Mouse (Mus musculus): ENCODE measurements around the gene Naa30. TPM values are rescaled to one million over a fixed set of nuclear protein-coding genes. Genes with fewer than 3 reads are reported as not detected.
"Not testable (repeated sequence)": the region's sequence is repeated elsewhere in the genome, so short reads cannot be mapped to it uniquely, and the experiment has no call there.

Gene Naa30
- total RNA-seq (2021): 10 to 100 TPM; 20.1 to 21.7 TPM

DNA sequence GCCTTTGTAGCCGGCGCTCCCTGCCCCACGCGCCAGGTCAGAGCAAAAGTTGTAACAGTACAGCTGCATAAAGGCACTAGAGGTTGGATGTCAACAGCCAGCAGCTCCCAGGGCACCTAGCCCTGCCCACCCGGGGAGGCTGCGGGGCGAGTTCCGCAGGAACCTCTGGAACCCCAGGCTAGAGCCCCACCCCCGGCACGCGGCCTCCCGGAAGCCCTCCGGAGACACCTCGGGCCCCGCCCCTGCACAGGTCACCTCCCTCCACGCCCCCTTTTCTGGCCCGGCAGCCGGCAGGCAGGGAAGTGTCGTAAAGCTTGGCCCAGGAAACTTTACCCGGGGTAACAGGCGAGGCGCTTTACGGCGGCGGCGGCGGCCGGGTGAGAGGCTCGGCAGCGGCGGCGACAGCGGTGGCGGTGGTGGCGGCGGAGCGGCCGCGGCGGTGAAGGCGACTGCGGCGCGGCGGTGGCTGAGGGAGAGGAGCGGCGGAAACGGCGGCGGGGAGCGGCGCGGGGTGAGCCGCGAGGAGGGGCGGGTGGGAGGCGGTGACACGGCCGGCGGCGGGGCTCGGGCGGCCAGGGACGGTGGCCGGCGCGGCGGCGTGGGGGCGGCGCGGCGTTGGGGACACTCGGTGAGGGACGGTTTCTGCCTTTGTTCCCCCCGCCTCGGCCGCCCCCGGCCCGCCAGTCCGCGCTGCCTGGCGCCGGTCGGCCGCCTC, at the start of gene Naa30:
Gene Naa30, plus strand, starts transcription at position 360 of the 715 bp plus-strand sequence.
- peak; percentile 95 for DNase-seq (ENCODE audit: low spot score)
- intact Hi-C loops (cut with DNase I): loop anchor here (2.0 kb wide), 1 partner anchor 105 kb away; the partner anchor contains the start of genes Ap5m1 and Exoc5

- DNase-seq (ENCODE audit: low spot score): no peak
Observed at GRCm38 (mm10) chr14:49127162-49127779, 44.8 kb upstream of the Naa30 start.

GRCm38 (mm10) chr14:49128544-49129263, 43.3 kb upstream of the Naa30 start:
- intact Hi-C loops (cut with DNase I): no loop called here
- DNase-seq (ENCODE audit: low spot score): no peak

More at GRCm38 (mm10) chr14:49127162-49127779, 44.8 kb upstream of the Naa30 start:
- intact Hi-C loops (cut with DNase I): no loop called here

DNA sequence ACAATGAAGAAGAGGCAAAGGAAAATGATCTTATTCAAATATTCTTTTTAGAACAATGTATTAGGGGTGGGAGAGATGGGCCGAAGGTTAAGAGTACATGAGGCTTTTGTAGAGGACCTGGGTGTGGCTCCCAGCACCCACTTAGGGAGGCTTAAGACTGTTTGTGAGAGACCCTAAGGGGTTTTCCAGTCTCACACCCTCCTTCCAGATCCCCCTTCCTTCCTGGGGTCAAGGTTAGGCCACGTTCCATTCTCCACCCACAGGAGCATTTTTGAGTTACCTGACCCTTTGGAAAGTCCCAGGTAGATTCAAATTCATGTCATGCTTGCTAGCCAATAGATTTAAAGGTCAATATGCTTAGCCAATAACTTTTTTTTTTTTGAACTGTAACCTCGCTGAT, 39.6 kb upstream of the Naa30 start:
- intact Hi-C loops (cut with DNase I): no loop called here
- DNase-seq (ENCODE audit: low spot score): no peak

DNA sequence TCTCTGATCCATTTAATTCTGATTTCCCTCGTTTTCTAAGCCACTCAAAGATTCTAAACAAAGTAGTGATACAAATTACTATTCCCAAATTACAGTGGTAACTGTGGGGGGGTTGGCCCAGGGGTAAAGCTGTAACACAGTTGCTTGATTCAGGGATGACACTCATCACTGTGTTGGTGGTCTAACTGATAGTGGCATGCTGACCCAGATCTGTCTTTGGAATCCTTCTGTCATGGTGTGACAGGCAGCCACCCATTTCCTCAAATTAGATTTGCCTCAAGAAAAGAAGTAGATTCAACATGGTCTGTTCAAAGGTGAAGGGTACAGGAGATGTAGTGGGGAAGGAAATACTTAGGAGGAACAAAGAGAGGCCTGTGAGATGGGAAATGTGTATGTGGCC, 33.9 kb upstream of the Naa30 start:
- intact Hi-C loops (cut with DNase I): no loop called here
- DNase-seq (ENCODE audit: low spot score): no peak

DNA sequence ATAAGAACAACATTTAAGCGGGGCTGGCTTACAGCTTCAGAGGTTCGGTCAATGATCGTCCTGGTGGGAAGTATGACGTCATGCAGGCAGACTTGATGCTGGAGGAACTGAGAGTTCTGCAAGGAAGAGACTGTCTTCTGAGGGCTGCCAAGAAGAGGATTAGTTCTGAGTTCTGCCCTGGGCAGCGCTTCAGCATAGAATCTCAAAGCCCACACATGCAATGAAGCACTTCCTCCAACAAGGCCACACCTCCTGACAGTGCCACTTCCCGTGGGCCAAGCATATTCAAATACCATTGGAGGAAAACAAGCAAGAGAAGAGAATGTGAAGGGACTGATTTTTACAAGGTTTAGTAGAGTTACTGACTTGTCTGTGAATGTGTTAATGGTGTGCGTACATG, 31.3 kb upstream of the Naa30 start:
- DNase-seq (ENCODE audit: low spot score): no peak

GRCm38 (mm10) chr14:49153801-49154200, 18.2 kb upstream of the Naa30 start:
- DNase-seq (ENCODE audit: low spot score): no peak
- intact Hi-C loops (cut with DNase I): loop anchor here (5.0 kb wide), 1 partner anchor 78 kb away; no protein-coding TSS in a partner anchor

More for the DNA sequence above, 31.3 kb upstream of the Naa30 start:
- intact Hi-C loops (cut with DNase I): no loop called here

GRCm38 (mm10) chr14:49155572-49155971, 16.5 kb upstream of the Naa30 start:
- intact Hi-C loops (cut with DNase I): no loop called here

DNA sequence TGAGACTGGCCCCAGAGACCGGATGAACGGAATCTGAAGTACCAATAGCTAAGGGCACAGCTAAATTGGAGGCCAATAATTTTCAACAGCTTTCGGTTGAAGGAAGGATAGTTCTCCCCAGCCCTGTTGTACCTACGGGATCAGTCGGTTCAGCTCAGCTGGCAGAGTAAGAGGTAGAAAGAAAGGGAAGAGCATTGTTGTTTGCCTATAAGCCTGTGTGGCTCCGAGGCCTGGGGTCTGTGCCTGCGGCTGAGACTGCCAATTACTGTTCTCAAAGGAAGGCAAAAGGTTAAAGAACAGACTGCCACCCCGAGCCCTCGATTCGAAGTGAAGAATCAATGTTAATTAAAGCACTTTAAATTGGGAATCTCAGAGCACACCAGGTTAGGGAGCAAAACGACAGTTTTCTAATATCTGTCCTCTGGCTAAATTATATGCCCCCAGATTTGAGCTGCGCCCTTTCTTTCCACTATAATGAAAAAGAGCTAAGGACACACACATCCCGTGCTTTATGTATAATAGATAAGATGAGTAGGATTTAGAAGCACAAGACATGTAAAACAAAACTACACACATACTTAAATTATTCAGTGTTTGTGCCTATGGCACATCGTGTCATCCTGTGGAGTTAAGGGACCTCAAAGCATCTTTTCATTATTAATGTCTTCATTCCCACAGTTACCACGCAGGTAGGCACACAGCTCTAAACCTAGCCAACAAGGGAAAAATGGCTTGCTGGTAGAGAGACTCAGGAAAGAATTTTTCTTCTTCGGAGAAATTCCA, 13.7 kb upstream of the Naa30 start:
- intact Hi-C loops (cut with DNase I): no loop called here
- no peak for DNase-seq (ENCODE audit: low spot score)

More at GRCm38 (mm10) chr14:49155572-49155971, 16.5 kb upstream of the Naa30 start:
- DNase-seq (ENCODE audit: low spot score): no peak

DNA sequence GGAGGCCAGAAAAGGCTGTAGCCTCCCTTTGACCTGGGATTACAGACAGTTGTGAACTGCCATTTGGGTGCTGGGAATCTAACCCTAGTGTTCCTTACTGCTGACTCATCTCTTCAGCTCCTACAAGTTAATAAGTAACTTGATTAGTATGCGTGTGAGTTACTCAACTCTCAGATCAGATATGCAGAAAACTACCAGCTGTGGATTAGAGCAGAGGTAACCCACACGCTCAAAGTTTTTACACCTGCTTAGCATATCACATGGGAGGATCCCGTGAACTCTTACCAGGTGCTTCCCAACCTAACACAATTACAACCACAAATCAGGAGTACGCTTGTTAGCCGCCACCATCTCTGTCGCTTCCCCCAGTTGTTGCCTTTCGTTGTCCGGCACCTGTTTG, 740 bp upstream of the Naa30 start:
- no peak for DNase-seq (ENCODE audit: low spot score)
- intact Hi-C loops (cut with DNase I): no loop called here

DNA sequence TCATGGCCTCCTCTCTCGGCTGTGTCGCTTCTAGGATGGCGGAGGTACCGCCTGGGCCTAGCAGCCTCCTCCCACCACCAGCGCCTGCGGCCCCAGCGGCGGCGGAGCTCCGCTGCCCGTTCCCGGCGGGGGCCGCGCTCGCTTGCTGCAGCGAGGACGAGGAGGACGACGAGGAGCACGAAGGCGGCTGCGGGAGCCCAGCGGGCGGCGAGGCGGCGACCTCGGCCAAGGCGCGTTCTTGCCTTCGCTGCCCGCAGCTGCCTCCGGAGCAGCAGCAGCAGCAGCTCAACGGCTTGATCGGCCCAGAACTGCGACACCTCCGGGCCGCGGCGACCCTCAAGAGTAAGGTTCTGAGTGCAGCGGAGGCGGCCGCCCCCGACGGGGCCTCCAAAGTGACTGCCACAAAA, 559 bp downstream of the Naa30 start:
- intact Hi-C loops (cut with DNase I): loop anchor here (2.0 kb wide), 1 partner anchor 106 kb away; the partner anchor contains the start of genes Ap5m1 and Exoc5
- no peak for DNase-seq (ENCODE audit: low spot score)

GRCm38 (mm10) chr14:49173290-49174135, 1.5 kb downstream of the Naa30 start:
- DNase-seq (ENCODE audit: low spot score): no peak

GRCm38 (mm10) chr14:49179736-49180135, 7.7 kb downstream of the Naa30 start:
- DNase-seq (ENCODE audit: low spot score): no peak
- intact Hi-C loops (cut with DNase I): no loop called here

More at GRCm38 (mm10) chr14:49173290-49174135, 1.5 kb downstream of the Naa30 start:
- intact Hi-C loops (cut with DNase I): loop anchor here (2.0 kb wide), 1 partner anchor 107 kb away; the partner anchor contains the start of genes Ap5m1 and Exoc5

GRCm38 (mm10) chr14:49186270-49186669, 14.2 kb downstream of the Naa30 start:
- intact Hi-C loops (cut with DNase I): no loop called here
- no peak for DNase-seq (ENCODE audit: low spot score)

DNA sequence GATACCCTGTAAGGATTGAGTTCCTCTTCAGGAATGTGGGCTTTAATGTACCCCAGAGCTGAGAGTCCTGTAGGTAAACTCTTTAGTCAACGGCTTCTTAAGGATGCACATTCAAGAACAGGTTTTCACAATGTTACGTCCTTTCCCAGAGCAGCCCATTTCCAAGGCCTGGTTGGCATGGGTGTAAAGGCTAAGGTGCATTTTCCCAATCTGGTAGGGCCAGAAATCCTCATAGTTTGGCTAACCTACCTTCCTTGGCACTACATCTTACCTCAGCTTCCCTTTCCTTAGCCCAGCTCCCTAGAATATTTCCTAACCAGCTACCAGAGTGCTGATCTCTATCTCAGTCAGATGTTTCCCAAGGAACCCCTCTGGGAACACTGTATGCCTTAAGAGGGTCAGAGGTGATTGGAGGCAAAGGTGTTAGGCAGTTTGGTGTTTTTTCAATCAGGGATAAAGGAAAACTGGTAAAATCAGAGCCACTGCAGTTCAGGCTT, 25.1 kb downstream of the Naa30 start:
- DNase-seq (ENCODE audit: low spot score): no peak
- intact Hi-C loops (cut with DNase I): no loop called here

DNA sequence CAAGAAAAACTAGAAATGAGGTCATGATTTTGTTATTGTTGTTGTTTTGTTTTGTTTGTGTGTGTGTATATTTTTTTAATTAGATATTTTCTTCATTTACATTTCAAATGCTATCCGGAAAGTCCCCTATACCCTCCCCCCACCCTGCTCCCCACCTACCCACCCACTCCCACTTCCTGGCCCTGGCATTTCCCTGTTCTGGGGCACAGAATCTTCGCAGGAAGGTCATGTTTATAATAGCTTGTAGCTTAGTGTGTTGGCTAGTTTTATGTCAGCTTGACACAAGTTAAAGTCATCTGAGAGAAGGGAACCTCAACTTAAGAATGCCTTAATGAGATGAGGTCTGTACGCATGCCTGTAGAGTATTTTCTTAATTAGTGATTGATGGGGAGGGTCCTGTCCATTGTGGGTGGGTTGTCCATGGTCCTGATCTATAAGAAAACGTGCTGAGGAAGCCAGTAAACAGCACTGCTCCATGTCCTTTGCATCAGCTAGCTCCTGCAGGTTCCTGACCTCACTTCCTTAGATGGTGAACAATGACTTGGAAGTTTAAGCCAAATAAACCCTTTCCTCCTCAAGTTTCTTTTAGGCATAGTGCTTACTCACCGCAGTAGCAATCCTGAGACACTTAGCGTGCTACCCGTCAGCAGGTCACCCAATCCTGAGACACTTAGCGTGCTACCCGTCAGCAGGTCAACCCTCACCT, 29.2 kb downstream of the Naa30 start:
- DNase-seq (ENCODE audit: low spot score): no peak
- intact Hi-C loops (cut with DNase I): no loop called here

DNA sequence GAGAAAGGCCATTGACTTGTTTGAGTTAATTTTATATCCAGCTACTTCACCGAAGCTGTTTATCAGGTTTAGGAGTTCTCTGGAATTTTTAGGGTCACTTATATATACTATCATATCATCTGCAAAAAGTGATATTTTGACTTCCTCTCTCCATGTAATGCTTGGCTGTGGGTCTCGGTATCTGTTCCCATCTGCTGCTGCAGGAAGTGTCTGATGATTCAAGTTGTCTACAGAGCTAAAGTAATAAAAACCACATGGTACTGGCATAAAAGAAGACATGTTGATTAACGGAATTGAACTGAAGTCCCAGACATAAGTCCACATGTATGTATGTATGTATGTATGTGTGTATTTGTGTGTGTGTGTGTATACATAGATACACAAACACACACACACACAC, 38.2 kb downstream of the Naa30 start:
- intact Hi-C loops (cut with DNase I); DNase-seq (ENCODE audit: low spot score): not testable (repeated sequence)

- DNase-seq (ENCODE audit: low spot score): no peak
- intact Hi-C loops (cut with DNase I): no loop called here
Observed at GRCm38 (mm10) chr14:49218677-49219076, 46.7 kb downstream of the Naa30 start.

All from heart, postnatal 25 days (tissue).